Mouse (Mus musculus) ES-Bruce4 (cell line): Measurements from ENCODE around the gene Zfp697.

Experiments
- CTCF ChIP-seq: IDR thresholded peaks from one replicate; pipeline ENCODE4 v1.8.1; 2011; ENCODE audit warnings: low read depth, low read length
- POLR2A ChIP-seq: IDR thresholded peaks from one replicate; pipeline ENCODE4 v1.8.1; 2011; ENCODE audit warnings: low read length; ENCODE audit not compliant: insufficient read depth

- no peak for TF ChIP-seq POLR2A
- TF ChIP-seq CTCF: no peak
Measured at GRCm38 (mm10) chr3:98587721-98588120, 205.5 kb downstream of the Zfp697 start.
